Mouse (Mus musculus) hindbrain, embryonic 10.5 days (tissue): ENCODE measurements around the gene Arl15. TPM values are rescaled to one million over a fixed set of nuclear protein-coding genes. Genes with fewer than 3 reads are reported as not detected.

Experiments used
- DNase-seq: peaks from one replicate; pipeline ENCODE4 v3.0.0-alpha.2; 2017; ENCODE audit warnings: low spot score
- H3K27ac ChIP-seq: fragments of 300-500 bp; sonication (generic); 2 replicates; pipeline ENCODE4 v1.5.1; 2016; ENCODE audit warnings: mild to moderate bottlenecking, moderate library complexity
- H3K27me3 ChIP-seq: fragments of 300-500 bp; sonication (generic); 2 replicates; pipeline ENCODE4 v1.6.1; 2016; ENCODE audit warnings: mild to moderate bottlenecking; ENCODE audit not compliant: poor library complexity, insufficient read depth, severe bottlenecking
- H3K36me3 ChIP-seq: fragments of 300-500 bp; sonication (generic); 2 replicates; pipeline ENCODE4 v1.6.1; 2016; ENCODE audit warnings: mild to moderate bottlenecking, moderate library complexity
- H3K4me1 ChIP-seq: fragments of 300-500 bp; sonication (generic); replicated peaks from 2 replicates; pipeline ENCODE4 v1.6.1; 2016; ENCODE audit warnings: mild to moderate bottlenecking
- H3K4me3 ChIP-seq: fragments of 300-500 bp; sonication (generic); 2 replicates; pipeline ENCODE4 v1.5.1; 2016; ENCODE audit warnings: mild to moderate bottlenecking, moderate library complexity
- H3K9me3 ChIP-seq: fragments of 300-500 bp; sonication (generic); 2 replicates; pipeline ENCODE4 v1.6.1; 2016; ENCODE audit warnings: mild to moderate bottlenecking, moderate library complexity
- WGBS: fragments of 180-500 bp; shearing (Covaris S2); methylation state at CpG from one replicate; pipeline ENCODE4 v1.1.7; 2016; 5-methylcytosine and 5-hydroxymethylcytosine counted together
- polyA plus RNA-seq: library from polyadenylated mRNA; unstranded; fragments of >200 nt; fragmentation: Nextera tagmentation; extraction: Ambion mirVana; gene quantifications from 2 replicates; pipeline ENCODE4 v1.2.1, GENCODE M21; 2016

Arl15 gene
- polyA plus RNA-seq, 1 experiment from 2014 or later = 10.8 TPM

DNA sequence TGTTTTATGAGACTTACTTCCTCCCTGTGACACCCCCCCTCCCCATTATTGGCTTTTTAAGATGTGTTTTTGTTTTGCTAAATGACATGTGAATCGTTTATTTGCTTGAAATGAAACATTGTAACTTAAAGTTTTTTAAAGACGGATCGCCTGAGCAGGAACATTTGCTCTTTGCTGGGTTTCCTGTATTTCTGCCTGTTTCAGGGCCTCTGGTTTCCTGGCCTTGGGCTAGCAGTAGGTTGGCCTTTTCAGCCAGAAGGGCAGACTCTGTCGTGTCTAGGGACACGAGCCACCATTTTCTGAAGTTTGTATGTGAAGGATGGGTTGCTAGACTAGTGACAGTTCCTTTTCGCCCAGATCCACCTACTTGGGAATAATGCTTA, 18.3 kb downstream of the Arl15 start:
- DNase-seq = no peak
- peaks cover 36% of the 10 kb centered on the region for H3K4me1 ChIP-seq
- H3K27me3 ChIP-seq = no peaks in the 10 kb centered on the region
- no peak overlapping the region for H3K27ac ChIP-seq
- no peaks in the 10 kb centered on the region for H3K36me3 ChIP-seq
- 82% methylated on average over 6 of the region's 6 CpGs for WGBS
- H3K4me3 ChIP-seq = no peak overlapping the region
- no peaks in the 10 kb centered on the region for H3K9me3 ChIP-seq

GRCm38 (mm10) chr13:113814121-113814520, 19.8 kb downstream of the Arl15 start:
- no peak for DNase-seq
- Histone ChIP-seq H3K9me3 (no peaks in the 10 kb centered on the region), H3K27ac (no peak overlapping the region), H3K27me3 (no peaks in the 10 kb centered on the region), H3K4me1 (peaks cover 36% of the 10 kb centered on the region), H3K4me3 (no peak overlapping the region), H3K36me3 (no peaks in the 10 kb centered on the region)
- 89% methylated on average over 8 of the region's 8 CpGs for WGBS

DNA sequence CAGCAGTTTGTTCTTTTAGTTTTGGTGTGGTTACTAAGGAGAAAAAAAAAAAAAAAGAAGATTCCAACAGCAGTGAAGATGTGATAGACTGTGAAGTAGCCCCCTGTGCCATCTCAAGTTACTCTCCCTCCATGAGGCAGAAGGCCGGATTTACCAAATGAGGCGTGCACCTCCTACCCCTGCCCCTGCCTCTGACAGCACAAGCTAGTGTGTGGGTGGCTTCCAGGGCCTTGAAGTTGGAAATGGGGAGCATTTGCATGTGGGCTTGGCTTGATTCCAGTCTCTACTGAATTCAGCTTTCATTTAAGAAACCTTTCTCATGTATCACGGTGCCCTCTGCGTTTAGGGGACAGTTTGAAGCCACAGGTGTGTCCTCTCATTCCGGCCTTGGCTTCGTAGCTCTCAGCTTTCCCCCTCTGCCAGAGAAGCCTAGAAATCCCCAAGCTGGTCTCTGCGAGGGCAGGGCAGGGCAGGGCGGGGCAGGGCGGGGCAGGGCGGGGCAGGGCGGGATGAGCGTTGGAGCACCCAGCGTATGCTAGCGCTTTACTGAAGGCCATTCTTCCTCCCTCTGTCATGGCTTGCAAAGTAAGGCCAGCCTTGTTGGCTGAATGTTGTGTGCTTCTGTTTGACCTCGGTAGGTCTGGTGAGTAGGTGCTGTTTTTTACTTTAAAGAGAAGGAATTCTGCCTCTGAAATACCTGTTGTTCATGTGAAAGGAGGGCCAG, 21.6 kb downstream of the Arl15 start:
- WGBS = 24% methylated on average over 15 of the region's 15 CpGs
- no peaks in the 10 kb centered on the region for H3K36me3 ChIP-seq
- no peak overlapping the region for H3K4me3 ChIP-seq
- H3K4me1 ChIP-seq = peaks cover 36% of the 10 kb centered on the region
- no peaks in the 10 kb centered on the region for H3K27me3 ChIP-seq
- no peak overlapping the region for H3K27ac ChIP-seq
- no peaks in the 10 kb centered on the region for H3K9me3 ChIP-seq
- DNase-seq = peak; percentile 16

GRCm38 (mm10) chr13:113816421-113816810, 22.1 kb downstream of the Arl15 start:
- H3K9me3 ChIP-seq = no peaks in the 10 kb centered on the region
- no peak for DNase-seq
- WGBS = 60% methylated on average over 6 of the region's 6 CpGs

GRCm38 (mm10) chr13:113819006-113819405, 24.7 kb downstream of the Arl15 start:
- 95% methylated on average over 7 of the region's 7 CpGs for WGBS
- no peak for DNase-seq
- no peaks in the 10 kb centered on the region for H3K36me3 ChIP-seq
- peaks cover 22% of the 10 kb centered on the region for H3K4me1 ChIP-seq
- H3K27ac ChIP-seq = no peak overlapping the region
- no peak overlapping the region for H3K4me3 ChIP-seq
- no peaks in the 10 kb centered on the region for H3K27me3 ChIP-seq
- no peaks in the 10 kb centered on the region for H3K9me3 ChIP-seq

More at GRCm38 (mm10) chr13:113816421-113816810, 22.1 kb downstream of the Arl15 start:
- H3K4me1 ChIP-seq = peaks cover 36% of the 10 kb centered on the region
- H3K27ac ChIP-seq = no peak overlapping the region
- H3K27me3 ChIP-seq = no peaks in the 10 kb centered on the region
- no peak overlapping the region for H3K4me3 ChIP-seq
- no peaks in the 10 kb centered on the region for H3K36me3 ChIP-seq

DNA sequence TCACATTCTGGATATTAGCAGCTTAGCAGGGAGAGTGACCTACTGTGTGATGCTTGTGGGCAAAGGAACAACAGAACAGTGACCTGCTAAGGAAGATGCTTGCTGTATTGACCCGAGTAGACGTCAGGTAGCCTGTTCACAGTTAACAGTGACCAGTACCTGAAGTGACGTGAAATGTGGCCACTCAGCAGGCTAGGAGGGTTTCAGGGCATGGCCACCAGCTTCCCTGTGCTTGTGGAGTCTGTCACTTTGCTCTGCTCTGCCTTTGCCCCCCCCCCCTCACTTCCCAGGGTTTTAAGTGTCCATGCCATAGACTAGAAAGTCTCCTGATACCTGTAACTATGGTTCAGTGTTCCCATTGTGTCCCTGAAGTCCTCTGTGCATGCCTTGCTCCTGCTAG, 25.9 kb downstream of the Arl15 start:
- WGBS = 86% methylated on average over 3 of the region's 3 CpGs
- Histone ChIP-seq H3K36me3 (no peaks in the 10 kb centered on the region), H3K4me1 (peaks cover 19% of the 10 kb centered on the region), H3K9me3 (no peaks in the 10 kb centered on the region), H3K27me3 (no peaks in the 10 kb centered on the region), H3K4me3 (no peak overlapping the region), H3K27ac (no peak overlapping the region)
- DNase-seq = no peak

DNA sequence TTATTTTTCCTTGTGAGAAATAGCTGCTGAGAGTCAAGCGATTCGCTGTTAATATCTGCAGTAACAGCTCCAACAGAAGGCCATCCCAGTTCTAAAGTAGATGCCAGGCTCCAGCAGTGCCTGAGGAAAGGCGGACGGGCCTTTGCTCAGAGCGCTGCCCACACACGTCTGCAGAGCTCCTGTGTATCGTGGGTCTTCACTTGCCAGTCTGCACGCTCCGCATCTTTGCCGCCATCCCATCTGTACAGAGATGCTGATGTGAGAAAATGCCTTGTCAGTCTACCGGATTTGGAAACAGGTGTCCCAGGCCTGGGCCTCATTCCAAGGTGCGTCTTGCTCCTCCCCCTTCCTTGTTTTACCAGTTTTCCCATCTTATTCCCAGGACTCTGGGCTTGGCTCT, 27.6 kb downstream of the Arl15 start:
- H3K27me3 ChIP-seq = no peaks in the 10 kb centered on the region
- H3K27ac ChIP-seq = no peak overlapping the region
- 89% methylated on average over 12 of the region's 12 CpGs for WGBS
- peaks cover 2% of the 10 kb centered on the region; the same call in 1 of the 2 replicates for H3K4me1 ChIP-seq
- H3K36me3 ChIP-seq = no peaks in the 10 kb centered on the region
- no peak for DNase-seq
- no peaks in the 10 kb centered on the region for H3K9me3 ChIP-seq
- H3K4me3 ChIP-seq = no peak overlapping the region

GRCm38 (mm10) chr13:113824027-113824426, 29.7 kb downstream of the Arl15 start:
- H3K36me3 ChIP-seq = no peaks in the 10 kb centered on the region
- H3K4me1 ChIP-seq = no peaks in the 10 kb centered on the region
- no peak overlapping the region for H3K4me3 ChIP-seq
- 97% methylated on average over 3 of the region's 3 CpGs for WGBS
- no peak for DNase-seq
- H3K27me3 ChIP-seq = no peaks in the 10 kb centered on the region
- no peak overlapping the region for H3K27ac ChIP-seq
- no peaks in the 10 kb centered on the region for H3K9me3 ChIP-seq

GRCm38 (mm10) chr13:113828633-113829032, 34.3 kb downstream of the Arl15 start:
- no peak for DNase-seq
- H3K27me3 ChIP-seq = no peaks in the 10 kb centered on the region

DNA sequence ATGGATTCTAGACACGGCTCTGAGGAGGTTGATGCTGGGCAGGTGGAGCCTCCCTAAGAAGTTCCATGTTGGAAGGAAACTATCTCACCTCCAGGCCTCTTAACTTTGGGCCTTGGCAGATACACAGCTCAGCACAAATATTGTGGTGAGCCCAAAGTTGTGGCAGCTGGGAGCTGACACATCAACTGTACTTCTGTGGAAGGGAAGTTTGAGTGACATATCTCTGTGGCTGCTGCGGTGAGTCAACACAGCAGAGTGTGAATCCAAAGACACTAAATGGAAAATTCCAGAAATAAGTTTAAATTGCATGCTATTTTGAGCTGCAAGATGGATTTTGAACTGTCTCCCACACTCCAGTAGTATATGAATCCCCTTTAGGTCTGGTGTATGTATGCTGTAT, 34.8 kb downstream of the Arl15 start:
- no peak overlapping the region for H3K27ac ChIP-seq
- no peak for DNase-seq
- WGBS = 93% methylated on average over 2 of the region's 2 CpGs
- H3K36me3 ChIP-seq = no peaks in the 10 kb centered on the region
- 0 out of 2 replicates have a peak, but pooled peaks cover 6% of the 10 kb centered on the region for H3K9me3 ChIP-seq
- H3K4me1 ChIP-seq = peaks cover 4% of the 10 kb centered on the region
- no peaks in the 10 kb centered on the region for H3K27me3 ChIP-seq
- no peak overlapping the region for H3K4me3 ChIP-seq

More at GRCm38 (mm10) chr13:113828633-113829032, 34.3 kb downstream of the Arl15 start:
- H3K27ac ChIP-seq = no peak overlapping the region
- H3K4me3 ChIP-seq = no peak overlapping the region
- no peaks in the 10 kb centered on the region for H3K4me1 ChIP-seq
- WGBS = 90% methylated on average over 3 of the region's 3 CpGs
- no peaks in the 10 kb centered on the region for H3K36me3 ChIP-seq
- H3K9me3 ChIP-seq = 0 out of 2 replicates have a peak, but pooled peaks cover 6% of the 10 kb centered on the region

DNA sequence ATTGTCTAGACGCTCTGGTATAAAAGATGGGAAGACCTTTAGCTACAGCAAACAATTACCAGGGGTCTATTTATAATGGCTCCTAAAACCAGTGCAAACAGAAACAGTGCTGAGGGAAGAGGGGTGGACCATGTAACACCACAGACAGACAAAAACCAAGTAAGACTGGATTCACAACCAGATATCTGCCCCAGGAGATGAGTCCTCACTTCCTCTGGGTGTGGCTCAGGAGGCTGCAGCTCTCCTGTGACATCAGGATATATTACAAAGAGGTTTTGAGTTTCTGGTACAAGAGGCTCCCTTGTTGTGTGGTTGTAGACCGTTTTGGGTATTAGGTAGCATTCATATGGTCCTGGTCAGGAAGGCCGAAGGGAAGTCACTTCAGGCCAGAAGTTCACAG, 36.5 kb downstream of the Arl15 start:
- H3K36me3 ChIP-seq = no peaks in the 10 kb centered on the region
- 84% methylated on average over 3 of the region's 3 CpGs for WGBS
- no peaks in the 10 kb centered on the region for H3K27me3 ChIP-seq
- no peak overlapping the region for H3K4me3 ChIP-seq
- H3K9me3 ChIP-seq = 0 out of 2 replicates have a peak, but pooled peaks cover 6% of the 10 kb centered on the region
- DNase-seq = no peak
- H3K4me1 ChIP-seq = peaks cover 4% of the 10 kb centered on the region
- no peak overlapping the region for H3K27ac ChIP-seq

- Histone ChIP-seq H3K4me3 (no peak overlapping the region), H3K36me3 (no peaks in the 10 kb centered on the region), H3K4me1 (peaks cover 4% of the 10 kb centered on the region), H3K27me3 (no peaks in the 10 kb centered on the region), H3K27ac (no peak overlapping the region), H3K9me3 (0 out of 2 replicates have a peak, but pooled peaks cover 6% of the 10 kb centered on the region)
- 84% methylated on average over 6 of the region's 6 CpGs for WGBS
- DNase-seq = no peak
Observed at GRCm38 (mm10) chr13:113832947-113833346, 38.6 kb downstream of the Arl15 start.

GRCm38 (mm10) chr13:113835921-113836320, 41.6 kb downstream of the Arl15 start:
- Histone ChIP-seq H3K9me3 (0 out of 2 replicates have a peak, but pooled peaks cover 6% of the 10 kb centered on the region), H3K4me1 (peaks cover 4% of the 10 kb centered on the region), H3K4me3 (no peak overlapping the region), H3K27me3 (no peaks in the 10 kb centered on the region), H3K27ac (no peak overlapping the region), H3K36me3 (0 out of 2 replicates have a peak, but pooled peaks cover 3% of the 10 kb centered on the region)
- no peak for DNase-seq
- 91% methylated on average over 6 of the region's 6 CpGs for WGBS
